Mouse (Mus musculus) embryonic facial prominence, embryonic 13.5 days (tissue): Measurements from ENCODE around the gene Irf9. TPM values are rescaled to one million over a fixed set of nuclear protein-coding genes. Genes with fewer than 3 reads are reported as not detected.

ENCODE experiments used
- ATAC-seq: fragments of 200-750 bp; cut with Nextera tagmentation; 2 replicates; pipeline ENCODE4 v1.8.0; 2017; ENCODE audit warnings: low read depth; ENCODE audit not compliant: insufficient number of reproducible peaks, insufficient read depth, low FRiP score, low TSS enrichment
- H3K27ac ChIP-seq: fragments of 300-500 bp; sonication (generic); 2 replicates; pipeline ENCODE4 v1.5.1; 2015; ENCODE audit warnings: moderate library complexity, mild to moderate bottlenecking, inconsistent platforms
- H3K27me3 ChIP-seq: fragments of 300-500 bp; sonication (generic); 2 replicates; pipeline ENCODE4 v1.6.1; 2015; ENCODE audit warnings: mild to moderate bottlenecking, inconsistent platforms
- H3K36me3 ChIP-seq: fragments of 300-500 bp; sonication (generic); 2 replicates; pipeline ENCODE4 v1.6.1; 2015; ENCODE audit warnings: mild to moderate bottlenecking, inconsistent platforms
- H3K4me1 ChIP-seq: fragments of 300-500 bp; sonication (generic); 2 replicates; pipeline ENCODE4 v1.6.1; 2015; ENCODE audit warnings: inconsistent platforms
- H3K4me2 ChIP-seq: fragments of 300-500 bp; sonication (generic); 2 replicates; pipeline ENCODE4 v1.6.1; 2015; ENCODE audit warnings: moderate library complexity, mild to moderate bottlenecking, inconsistent platforms
- H3K4me3 ChIP-seq: fragments of 300-500 bp; sonication (generic); 2 replicates; pipeline ENCODE4 v1.5.1; 2015; ENCODE audit warnings: mild to moderate bottlenecking, inconsistent platforms
- H3K9ac ChIP-seq: fragments of 300-500 bp; sonication (generic); 2 replicates; pipeline ENCODE4 v1.6.1; 2015; ENCODE audit warnings: mild to moderate bottlenecking, inconsistent platforms
- H3K9me3 ChIP-seq: fragments of 300-500 bp; sonication (generic); 2 replicates; pipeline ENCODE4 v1.6.1; 2016; ENCODE audit warnings: inconsistent platforms
- WGBS: fragments of 180-500 bp; shearing (Covaris S2); methylation state at CpG from one replicate; pipeline ENCODE4 v1.1.7; 2015; ENCODE audit warnings: mixed read lengths; 5-methylcytosine and 5-hydroxymethylcytosine counted together
- polyA plus RNA-seq: library from polyadenylated mRNA; unstranded; fragments of >200 nt; fragmentation: Nextera tagmentation; extraction: Ambion mirVana; gene quantifications from 2 replicates; pipeline ENCODE4 v1.2.1, GENCODE M21; 2015

The Irf9 gene
- polyA plus RNA-seq, 1 experiment from 2014 or later, result 10.5 TPM

DNA sequence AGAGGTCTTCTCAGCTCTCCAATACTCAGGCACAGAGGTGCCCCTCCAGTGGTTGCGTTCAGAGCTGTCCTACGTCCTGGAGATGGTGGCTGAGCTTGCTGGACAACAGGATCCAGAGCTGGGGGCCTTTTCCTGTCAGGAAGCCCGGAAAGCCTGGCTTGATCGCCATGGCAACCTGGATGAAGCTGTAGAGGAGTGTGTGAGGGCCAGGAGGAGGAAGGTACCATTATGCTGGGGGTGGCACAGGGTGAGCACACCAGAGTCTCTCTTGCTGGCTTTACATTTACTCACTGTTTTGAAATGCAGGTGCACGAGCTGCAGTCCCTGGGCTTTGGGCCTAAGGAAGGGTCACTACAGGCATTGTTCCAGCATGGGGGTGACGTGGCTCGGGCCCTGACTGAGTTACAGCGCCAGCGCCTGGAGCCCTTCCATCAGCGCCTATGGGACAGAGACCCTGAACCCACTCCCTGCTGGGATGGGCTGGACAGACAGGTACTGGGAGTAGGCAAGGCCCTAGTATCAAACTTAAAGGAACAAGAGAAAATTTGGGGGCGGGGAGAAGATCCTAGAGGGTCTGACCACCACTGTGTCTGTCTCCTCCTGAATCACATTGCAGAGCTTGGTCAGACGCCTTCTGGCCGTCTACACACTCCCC, 7.2 kb upstream of the Irf9 start:
- Histone ChIP-seq H3K4me3 (no peak overlapping the region), H3K27me3 (no peaks in the 10 kb centered on the region), H3K36me3 (peaks cover 66% of the 10 kb centered on the region), H3K4me1 (peaks cover 16% of the 10 kb centered on the region), H3K9ac (0 out of 2 replicates have a peak overlapping the region, but pooled peaks have one; percentile 17), H3K4me2 (no peak overlapping the region), H3K27ac (no peak overlapping the region), H3K9me3 (no peaks in the 10 kb centered on the region)
- WGBS, result 82% methylated on average over 13 of the region's 13 CpGs
- ATAC-seq, result no peak

DNA sequence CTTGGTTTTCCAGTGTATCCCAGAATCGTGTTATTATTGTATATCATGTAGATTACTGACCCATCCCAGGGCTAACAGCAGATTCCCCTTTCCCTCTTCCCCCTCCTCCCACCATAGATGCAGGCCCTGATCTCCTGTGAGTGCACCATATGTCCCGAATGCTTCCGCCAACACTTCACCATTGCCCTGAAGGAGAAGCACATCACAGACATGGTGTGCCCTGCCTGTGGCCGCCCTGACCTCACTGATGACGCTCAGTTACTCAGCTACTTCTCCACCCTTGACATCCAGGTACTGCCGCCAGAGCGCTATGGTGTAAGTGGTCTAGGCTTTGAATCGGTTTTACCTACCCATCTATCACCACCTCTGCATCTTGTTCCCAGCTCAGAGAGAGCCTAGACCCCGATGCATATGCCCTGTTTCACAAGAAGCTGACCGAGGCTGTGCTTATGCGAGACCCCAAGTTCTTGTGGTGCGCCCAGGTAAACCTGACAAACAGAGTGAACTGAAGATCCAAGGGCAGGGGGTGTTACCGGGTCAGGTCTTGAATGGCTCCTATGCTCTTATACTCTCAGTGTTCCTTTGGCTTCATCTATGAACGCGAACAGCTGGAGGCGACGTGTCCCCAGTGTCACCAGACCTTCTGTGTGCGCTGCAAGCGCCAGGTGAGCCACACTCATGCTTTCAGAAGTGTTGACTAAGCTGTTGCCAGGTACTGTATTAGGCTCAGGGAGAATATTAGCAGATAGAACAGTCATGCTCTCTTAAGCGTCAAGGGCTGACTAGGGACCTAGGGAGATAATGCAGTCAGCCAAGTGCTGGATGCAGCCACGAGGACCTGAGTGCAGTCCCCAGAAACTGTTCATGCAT, 4.6 kb upstream of the Irf9 start:
- Histone ChIP-seq H3K27ac (no peak overlapping the region), H3K4me1 (peaks cover 7% of the 10 kb centered on the region), H3K4me3 (no peak overlapping the region), H3K36me3 (peaks cover 89% of the 10 kb centered on the region), H3K9me3 (no peaks in the 10 kb centered on the region), H3K27me3 (no peaks in the 10 kb centered on the region), H3K9ac (0 out of 2 replicates have a peak overlapping the region, but pooled peaks have one; percentile 3), H3K4me2 (no peak overlapping the region)
- 95% methylated on average over 21 of the region's 21 CpGs for WGBS
- ATAC-seq, result no peak

DNA sequence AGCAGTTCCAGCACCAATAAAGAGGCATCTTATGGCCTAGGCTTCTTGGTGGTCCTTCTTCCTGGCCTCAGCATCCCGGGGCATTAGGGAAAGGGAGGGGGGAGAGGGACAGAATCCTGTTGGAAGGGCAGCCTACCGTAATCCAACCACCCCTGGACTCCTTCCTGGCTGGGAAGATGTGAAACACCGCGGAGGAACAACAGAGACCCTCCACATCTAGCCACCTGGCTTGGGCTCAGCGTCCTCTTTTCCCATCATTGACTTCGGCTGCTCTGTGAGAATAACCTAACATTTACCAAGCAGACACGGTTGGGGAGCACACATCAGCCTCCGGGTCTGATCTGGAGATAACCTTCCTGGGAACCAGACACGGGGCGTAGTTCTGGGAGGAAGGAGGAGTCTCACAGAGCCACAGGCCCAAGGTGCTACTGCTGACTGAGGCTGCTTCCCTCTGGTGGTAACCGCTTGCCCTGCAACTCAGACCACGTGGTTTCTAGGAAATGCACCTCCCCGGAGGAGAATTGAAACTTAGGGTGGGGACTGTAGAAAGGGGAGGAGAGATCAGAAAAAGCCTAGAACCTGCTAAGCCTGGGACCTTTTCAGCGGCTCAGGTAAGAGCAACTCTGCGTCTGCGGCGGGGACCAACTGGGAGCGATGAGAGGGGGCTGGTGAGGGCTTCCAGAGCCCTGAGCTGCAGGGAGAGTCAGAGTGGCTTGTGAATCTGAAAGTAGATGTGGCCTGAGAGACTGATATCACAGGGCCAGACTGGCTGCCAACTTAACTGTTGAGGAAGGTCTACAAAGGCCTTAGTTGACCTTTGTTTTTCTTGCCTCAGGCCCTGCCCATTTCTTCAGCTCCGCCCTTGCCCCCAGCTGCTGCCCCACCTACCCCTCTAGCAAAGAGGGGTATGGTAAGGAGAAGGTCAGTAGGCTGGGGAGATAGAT, 534 bp downstream of the Irf9 start:
- H3K9me3 ChIP-seq, result no peaks in the 10 kb centered on the region
- peaks cover 15% of the 10 kb centered on the region for H3K4me1 ChIP-seq
- ATAC-seq, result peak; percentile 83
- H3K27me3 ChIP-seq, result no peaks in the 10 kb centered on the region
- peak overlapping the region; percentile 70 for H3K9ac ChIP-seq
- peak overlapping the region; percentile 72 for H3K27ac ChIP-seq
- peak overlapping the region; percentile 44 for H3K4me3 ChIP-seq
- WGBS, result 16% methylated on average over 19 of the region's 19 CpGs
- H3K4me2 ChIP-seq, result peak overlapping the region; percentile 62
- peaks cover 78% of the 10 kb centered on the region for H3K36me3 ChIP-seq

DNA sequence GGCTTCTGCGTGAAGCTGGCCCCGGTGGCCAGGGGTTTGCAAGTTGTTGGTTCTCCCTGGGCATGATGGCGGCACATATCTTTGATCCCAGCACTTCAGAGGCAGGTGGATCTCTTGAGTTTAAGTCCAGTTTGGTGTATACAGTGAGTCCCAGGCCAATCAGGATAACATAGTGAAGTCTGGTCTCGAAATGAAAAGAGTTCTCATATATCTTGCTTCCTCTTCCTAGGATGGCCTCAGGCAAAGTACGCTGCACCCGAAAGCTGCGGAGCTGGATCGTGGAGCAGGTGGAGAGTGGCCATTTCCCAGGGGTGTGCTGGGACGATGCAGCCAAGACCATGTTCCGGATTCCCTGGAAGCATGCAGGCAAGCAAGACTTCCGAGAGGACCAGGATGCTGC, 1.5 kb downstream of the Irf9 start:
- Histone ChIP-seq H3K9ac (no peak overlapping the region), H3K36me3 (peaks cover 78% of the 10 kb centered on the region), H3K27ac (peak overlapping the region; percentile 72; the same call in 1 of the 2 replicates), H3K27me3 (no peaks in the 10 kb centered on the region), H3K4me2 (peak overlapping the region; percentile 62), H3K4me3 (no peak overlapping the region), H3K4me1 (peaks cover 15% of the 10 kb centered on the region), H3K9me3 (no peaks in the 10 kb centered on the region)
- 78% methylated on average over 11 of the region's 11 CpGs for WGBS
- ATAC-seq, result no peak

DNA sequence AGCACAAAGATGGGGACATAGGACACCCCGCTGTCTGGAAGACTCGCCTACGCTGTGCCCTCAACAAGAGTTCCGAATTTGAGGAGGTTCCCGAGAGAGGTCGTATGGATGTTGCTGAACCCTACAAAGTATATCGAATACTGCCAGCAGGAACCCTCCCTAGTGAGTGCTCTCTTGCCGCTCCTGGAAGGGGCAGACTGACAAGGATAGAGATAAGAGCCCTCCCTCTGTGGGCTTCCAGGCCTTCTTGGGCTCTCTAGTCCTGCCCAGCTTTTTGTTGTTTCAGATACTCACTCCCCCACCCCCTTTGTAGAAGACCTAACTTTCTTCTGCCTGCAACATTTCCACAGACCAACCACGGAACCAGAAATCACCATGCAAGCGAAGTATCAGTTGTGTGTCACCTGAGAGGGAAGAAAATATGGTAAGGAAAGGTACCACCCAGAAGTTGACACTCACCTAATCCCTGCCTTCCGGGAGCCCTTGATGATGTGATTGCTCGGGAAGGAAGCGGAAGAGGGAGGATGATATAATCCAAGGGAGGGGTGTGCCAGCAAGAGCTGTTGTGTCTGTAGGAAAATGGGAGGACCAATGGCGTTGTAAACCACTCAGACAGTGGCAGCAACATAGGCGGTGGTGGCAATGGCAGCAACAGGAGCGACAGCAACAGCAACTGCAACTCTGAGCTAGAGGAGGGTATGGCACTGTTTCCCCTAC, 2.5 kb downstream of the Irf9 start:
- H3K4me3 ChIP-seq, result no peak overlapping the region
- H3K4me2 ChIP-seq, result no peak overlapping the region
- H3K36me3 ChIP-seq, result peaks cover 69% of the 10 kb centered on the region
- no peaks in the 10 kb centered on the region for H3K27me3 ChIP-seq
- no peak overlapping the region for H3K27ac ChIP-seq
- 89% methylated on average over 16 of the region's 16 CpGs for WGBS
- peaks cover 15% of the 10 kb centered on the region for H3K4me1 ChIP-seq
- no peak overlapping the region for H3K9ac ChIP-seq
- ATAC-seq, result no peak
- H3K9me3 ChIP-seq, result no peaks in the 10 kb centered on the region

DNA sequence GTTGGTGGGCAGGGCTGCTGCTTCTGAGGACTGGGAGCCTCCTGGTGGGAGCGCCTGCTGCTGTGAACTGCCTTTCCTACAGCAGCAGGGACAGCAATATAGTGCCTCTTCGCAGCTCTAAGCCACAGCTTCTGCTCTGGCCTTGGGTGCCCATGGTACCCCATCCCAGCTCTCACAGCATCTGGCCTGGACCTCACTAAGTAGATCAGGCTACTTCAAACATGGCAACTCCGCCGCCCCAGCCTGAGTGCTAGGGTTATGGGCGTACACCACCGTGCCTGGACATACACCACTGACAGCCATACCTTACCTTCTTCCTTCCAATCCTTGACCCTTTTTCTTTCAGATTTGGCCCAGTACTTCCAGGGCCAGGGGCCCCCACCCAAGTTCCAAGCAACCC, 5.0 kb downstream of the Irf9 start:
- WGBS, result 97% methylated on average over 6 of the region's 6 CpGs
- H3K36me3 ChIP-seq, result peaks cover 45% of the 10 kb centered on the region
- H3K4me3 ChIP-seq, result no peak overlapping the region
- H3K9me3 ChIP-seq, result no peaks in the 10 kb centered on the region
- H3K27me3 ChIP-seq, result no peaks in the 10 kb centered on the region
- ATAC-seq, result no peak
- no peak overlapping the region for H3K27ac ChIP-seq
- 0 out of 2 replicates have a peak overlapping the region, but pooled peaks have one; percentile 12 for H3K9ac ChIP-seq
- no peak overlapping the region for H3K4me2 ChIP-seq
- peaks cover 12% of the 10 kb centered on the region for H3K4me1 ChIP-seq

DNA sequence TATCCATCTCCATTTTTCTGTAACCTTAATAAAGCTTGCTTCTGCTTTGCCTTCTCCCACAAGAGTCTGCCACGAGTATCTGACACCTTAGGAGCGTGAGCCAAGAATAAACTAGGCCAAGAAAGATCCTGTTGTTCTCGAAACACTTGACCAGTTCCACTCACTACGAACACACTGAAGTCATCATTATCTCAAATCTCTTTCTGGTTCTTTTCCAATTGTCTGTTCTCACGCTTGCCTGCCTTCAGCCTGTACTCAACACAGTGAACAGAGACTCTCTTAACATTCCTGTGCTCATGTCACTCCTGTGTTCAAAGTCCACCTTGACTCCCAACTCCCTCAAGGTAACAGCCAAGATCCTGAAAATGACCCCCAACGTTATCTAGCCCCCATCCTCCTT, 10.0 kb downstream of the Irf9 start:
- Histone ChIP-seq H3K36me3 (peaks cover 16% of the 10 kb centered on the region), H3K27me3 (no peaks in the 10 kb centered on the region), H3K9ac (no peak overlapping the region), H3K27ac (no peak overlapping the region), H3K4me3 (no peak overlapping the region), H3K4me2 (no peak overlapping the region), H3K9me3 (no peaks in the 10 kb centered on the region), H3K4me1 (peaks cover under 1% of the 10 kb centered on the region; the same call in 1 of the 2 replicates)
- WGBS, result 69% methylated on average over 6 of the region's 6 CpGs
- ATAC-seq, result no peak

DNA sequence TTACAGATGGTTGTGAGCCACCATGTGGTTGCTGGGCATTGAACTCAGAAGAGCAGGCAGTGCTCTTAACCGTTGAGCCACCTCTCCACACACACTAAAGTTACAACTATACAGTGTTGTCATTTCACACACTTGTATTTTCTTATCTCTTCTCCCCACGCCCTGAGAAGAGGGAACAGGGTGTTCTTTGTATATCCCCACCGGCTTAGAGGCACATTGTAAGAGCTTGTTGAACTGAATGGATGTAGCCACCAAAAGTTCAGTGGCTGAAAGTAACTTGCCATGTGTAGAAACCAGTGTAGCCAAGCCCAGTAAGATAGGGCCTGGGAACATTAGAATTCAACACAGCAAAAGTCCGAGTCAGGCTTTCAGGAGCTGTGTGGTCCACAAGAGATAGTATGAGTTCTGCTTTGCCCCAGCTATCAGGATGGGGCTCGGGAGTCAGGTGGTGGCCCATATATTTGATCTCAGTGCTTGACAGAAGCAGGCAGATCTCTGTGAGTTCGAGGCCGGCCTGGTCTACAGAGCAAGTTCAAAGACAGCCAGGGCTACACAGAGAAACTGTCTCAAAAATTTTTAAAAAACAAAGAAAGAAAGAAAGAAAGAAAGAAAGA, 11.3 kb downstream of the Irf9 start:
- H3K4me1 ChIP-seq, result peaks cover 6% of the 10 kb centered on the region; the same call in 1 of the 2 replicates
- H3K27ac ChIP-seq, result no peak overlapping the region
- no peaks in the 10 kb centered on the region for H3K9me3 ChIP-seq
- H3K27me3 ChIP-seq, result no peaks in the 10 kb centered on the region
- no peak overlapping the region for H3K4me3 ChIP-seq
- H3K9ac ChIP-seq, result no peak overlapping the region
- H3K4me2 ChIP-seq, result no peak overlapping the region
- 77% methylated on average over 7 of the region's 7 CpGs for WGBS
- ATAC-seq, result no peak
- H3K36me3 ChIP-seq, result peaks cover 3% of the 10 kb centered on the region; the same call in 1 of the 2 replicates

DNA sequence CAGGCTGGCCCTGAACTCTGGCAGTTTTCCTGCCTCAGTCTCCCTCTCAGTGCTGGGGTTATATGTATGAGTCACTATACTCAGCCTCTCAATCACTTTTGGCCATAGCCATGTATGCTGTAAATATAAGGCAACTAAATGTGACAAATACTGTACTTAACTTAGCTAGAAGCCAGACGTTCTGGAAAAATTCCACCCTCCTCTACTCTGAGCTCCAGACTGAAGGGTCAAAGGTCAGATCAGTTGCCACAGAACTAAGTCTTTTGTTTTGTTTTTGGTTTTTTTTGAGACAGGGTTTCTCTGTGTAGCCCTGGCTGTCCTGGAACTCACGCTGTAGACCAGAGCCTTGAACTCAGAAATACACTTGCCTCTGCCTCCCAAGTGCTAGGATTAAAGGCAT, 12.5 kb downstream of the Irf9 start:
- no peaks in the 10 kb centered on the region for H3K36me3 ChIP-seq
- H3K27ac ChIP-seq, result no peak overlapping the region
- H3K9ac ChIP-seq, result no peak overlapping the region
- no peaks in the 10 kb centered on the region for H3K27me3 ChIP-seq
- ATAC-seq, result no peak
- no peaks in the 10 kb centered on the region for H3K9me3 ChIP-seq
- no peak overlapping the region for H3K4me3 ChIP-seq
- peaks cover 6% of the 10 kb centered on the region; the same call in 1 of the 2 replicates for H3K4me1 ChIP-seq
- whole genome bisulfite sequencing, result 38% methylated on average over 2 of the region's 2 CpGs
- no peak overlapping the region for H3K4me2 ChIP-seq

DNA sequence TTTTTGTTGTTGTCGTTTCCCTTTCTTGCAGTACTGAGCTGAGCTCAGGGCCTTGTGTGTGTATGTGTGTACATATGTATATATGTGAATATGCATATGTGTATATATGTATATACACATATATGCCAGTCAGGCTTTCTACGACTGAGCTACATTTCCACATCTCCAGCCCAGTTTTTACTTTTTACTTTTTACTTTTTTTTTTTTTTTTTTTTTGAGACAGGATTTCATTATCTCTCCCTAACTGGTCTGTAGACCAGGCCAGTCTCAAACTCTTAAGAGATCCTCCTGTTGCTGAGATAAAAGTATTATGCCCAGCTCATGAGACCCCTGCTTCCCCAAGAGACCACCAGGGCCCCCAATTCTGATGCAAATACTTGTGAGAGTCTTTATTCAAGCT, 13.5 kb downstream of the Irf9 start:
- Histone ChIP-seq H3K36me3 (no peaks in the 10 kb centered on the region), H3K9me3 (no peaks in the 10 kb centered on the region), H3K4me2 (no peak overlapping the region), H3K27ac (no peak overlapping the region), H3K27me3 (no peaks in the 10 kb centered on the region), H3K9ac (no peak overlapping the region), H3K4me3 (no peak overlapping the region), H3K4me1 (peaks cover 6% of the 10 kb centered on the region; the same call in 1 of the 2 replicates)
- 75% methylated on average over 2 of the region's 2 CpGs for WGBS
- no peak for ATAC-seq
